Mouse (Mus musculus) brain, embryonic 14.5 days (tissue): ENCODE measurements around the gene Cldn5.

Experiments
- CTCF ChIP-seq: fragments of 200-500 bp; IDR thresholded peaks from 2 replicates; pipeline ENCODE4 v1.5.1; 2012; ENCODE audit warnings: inconsistent platforms, mild to moderate bottlenecking, moderate library complexity, borderline replicate concordance; ENCODE audit not compliant: insufficient read depth, insufficient read length; ENCODE audit errors: extremely low read depth
- POLR2A ChIP-seq: fragments of 200-500 bp; IDR thresholded peaks from 2 replicates; pipeline ENCODE4 v1.6.1; 2012; ENCODE audit warnings: mild to moderate bottlenecking, inconsistent platforms, borderline replicate concordance; ENCODE audit not compliant: poor library complexity, insufficient read depth, insufficient read length, severe bottlenecking; ENCODE audit errors: extremely low read depth

GRCm38 (mm10) chr16:18798841-18799240 is 22.2 kb downstream of the Cldn5 start:
- TF ChIP-seq CTCF (peak; percentile 61; the same call in 1 of the 2 replicates), POLR2A (no peak)
